Mouse (Mus musculus): ENCODE measurements around the gene Nsd1. TPM values are rescaled to one million over a fixed set of nuclear protein-coding genes. Genes with fewer than 3 reads are reported as not detected.
A peak's percentile ranks its signal among the peaks of the same experiment; 100 is the strongest.

Nsd1 gene
- total RNA-seq, 2 experiments from 2014 or later: 168 to 172 TPM

GRCm38 (mm10) chr13:55252820-55253219 lies 43.2 kb downstream of the Nsd1 start:
- no peak for DNase-seq (ENCODE audit: low spot score in 2 of 2)

GRCm38 (mm10) chr13:55255052-55255652 lies 45.6 kb downstream of the Nsd1 start:
- DNase-seq (ENCODE audit: low spot score in 2 of 2): no peak

- DNase-seq (ENCODE audit: low spot score in 2 of 2): no peak
These were observed 49.1 kb downstream of the Nsd1 start for GRCm38 (mm10) chr13:55258651-55259050.

- DNase-seq (ENCODE audit: low spot score in 2 of 2): no peak
These were observed 51.9 kb downstream of the Nsd1 start for GRCm38 (mm10) chr13:55261521-55261920.

- DNase-seq (ENCODE audit: low spot score in 2 of 2): no peak
These were observed 52.5 kb downstream of the Nsd1 start for GRCm38 (mm10) chr13:55262096-55262495.

- DNase-seq (ENCODE audit: low spot score in 2 of 2): no peak
These were observed 67.6 kb downstream of the Nsd1 start for GRCm38 (mm10) chr13:55277203-55277602.

GRCm38 (mm10) chr13:55277646-55278045 lies 68.1 kb downstream of the Nsd1 start:
- no peak for DNase-seq (ENCODE audit: low spot score in 2 of 2)

- DNase-seq (ENCODE audit: low spot score in 2 of 2): no peak
These were observed 79.3 kb downstream of the Nsd1 start for GRCm38 (mm10) chr13:55288854-55289253.

GRCm38 (mm10) chr13:55296760-55297159 lies 87.2 kb downstream of the Nsd1 start:
- DNase-seq (ENCODE audit: low spot score in 2 of 2): no peak

- DNase-seq (ENCODE audit: low spot score in 2 of 2): no peak
These were observed 91.3 kb downstream of the Nsd1 start for GRCm38 (mm10) chr13:55300913-55301312.

- DNase-seq (ENCODE audit: low spot score in 2 of 2): no peak
These were observed 102.5 kb downstream of the Nsd1 start for GRCm38 (mm10) chr13:55312028-55312630.

GRCm38 (mm10) chr13:55313051-55313450 lies 103.5 kb downstream of the Nsd1 start:
- DNase-seq (ENCODE audit: low spot score in 2 of 2): no peak

- DNase-seq (ENCODE audit: low spot score in 2 of 2): no peak
These were observed 105.4 kb downstream of the Nsd1 start for GRCm38 (mm10) chr13:55314891-55315412.

GRCm38 (mm10) chr13:55318351-55318750 lies 108.8 kb downstream of the Nsd1 start:
- DNase-seq (ENCODE audit: low spot score in 2 of 2): no peak

- DNase-seq (ENCODE audit: low spot score in 2 of 2): no peak
These were observed 110.5 kb downstream of the Nsd1 start, which contains the start of gene Prelid1 for GRCm38 (mm10) chr13:55319931-55320533. Gene Prelid1, plus strand, starts transcription at chr13:55320500.

GRCm38 (mm10) chr13:55321434-55322129 lies 112.0 kb downstream of the Nsd1 start, which contains the start of gene Rab24:
Gene Rab24, minus strand, starts transcription at chr13:55321946.
- peak; percentile 74 to 82 for DNase-seq (ENCODE audit: low spot score in 2 of 2)

GRCm38 (mm10) chr13:55322130-55322825 lies 112.7 kb downstream of the Nsd1 start:
- no peak for DNase-seq (ENCODE audit: low spot score in 2 of 2)

- DNase-seq (ENCODE audit: low spot score in 2 of 2): no peak
These were observed 116.0 kb downstream of the Nsd1 start for GRCm38 (mm10) chr13:55325596-55325995.

- DNase-seq (ENCODE audit: low spot score in 2 of 2): no peak
These were observed 117.6 kb downstream of the Nsd1 start for GRCm38 (mm10) chr13:55327169-55327568.

GRCm38 (mm10) chr13:55327633-55328032 lies 118.1 kb downstream of the Nsd1 start:
- DNase-seq (ENCODE audit: low spot score in 2 of 2): peak; percentile 62 to 79

- DNase-seq (ENCODE audit: low spot score in 2 of 2): no peak
These were observed 118.6 kb downstream of the Nsd1 start for GRCm38 (mm10) chr13:55328171-55328570.

Measured in adrenal gland, postnatal 4 days (tissue).